Mouse (Mus musculus) brown adipose tissue, adult 24 weeks (tissue): Measurements from ENCODE around the gene Cdk18. TPM values are rescaled to one million over a fixed set of nuclear protein-coding genes. Genes with fewer than 3 reads are reported as not detected.

Experiments
- H3K27ac ChIP-seq: fragments of 200-500 bp; replicated peaks from 2 replicates; pipeline ENCODE4 v1.5.1; 2012; ENCODE audit warnings: low read depth, mild to moderate bottlenecking, low read length
- H3K4me1 ChIP-seq: fragments of 200-500 bp; 2 replicates; pipeline ENCODE4 v1.6.1; 2012; ENCODE audit warnings: low read length, mixed read lengths; ENCODE audit not compliant: control insufficient read depth, insufficient read depth, insufficient read length
- H3K4me3 ChIP-seq: fragments of 200-500 bp; 2 replicates; pipeline ENCODE4 v1.5.1; 2012; ENCODE audit warnings: low read depth, mild to moderate bottlenecking, low read length, moderate library complexity; ENCODE audit not compliant: insufficient read depth
- polyA plus RNA-seq: library from polyadenylated mRNA; stranded (reverse); fragments of >200 nt; gene quantifications from 2 replicates; pipeline ENCODE4 v1.2.4, GENCODE M21; 2012; ENCODE audit not compliant: missing spikeins, insufficient read depth, insufficient read length

Gene Cdk18
- polyA plus RNA-seq, 1 experiment: 1.7 TPM

- no peak overlapping the region for H3K4me3 ChIP-seq
- H3K4me1 ChIP-seq: no peaks in the 10 kb centered on the region
- H3K27ac ChIP-seq: no peak overlapping the region
Measured at GRCm38 (mm10) chr1:132157016-132157781, 17.7 kb upstream of the Cdk18 start.

DNA sequence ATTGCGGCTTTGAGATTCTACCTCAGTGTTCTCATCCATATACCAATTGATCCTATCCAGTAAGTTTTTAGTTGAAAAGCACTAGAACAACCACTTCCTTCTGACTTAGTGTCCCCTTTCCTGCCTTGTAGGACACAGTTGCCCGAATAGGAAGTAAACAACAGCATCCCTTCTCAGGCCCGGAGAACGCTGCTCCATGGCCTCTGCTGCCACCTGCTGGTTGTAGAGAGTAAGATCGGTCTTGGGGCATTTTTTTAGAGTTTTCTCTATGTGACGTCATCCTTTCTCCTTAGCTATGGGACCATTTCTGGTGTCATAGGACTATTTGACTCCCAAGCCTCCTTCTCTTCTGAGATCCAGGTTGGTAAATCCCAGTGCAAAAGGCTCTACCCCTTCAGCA lies 16.3 kb upstream of the Cdk18 start:
- H3K4me3 ChIP-seq: no peak overlapping the region
- no peak overlapping the region for H3K27ac ChIP-seq
- no peaks in the 10 kb centered on the region for H3K4me1 ChIP-seq

GRCm38 (mm10) chr1:132153691-132154090 lies 14.2 kb upstream of the Cdk18 start:
- Histone ChIP-seq H3K4me3 (no peak overlapping the region), H3K4me1 (no peaks in the 10 kb centered on the region), H3K27ac (no peak overlapping the region)

- no peak overlapping the region for H3K4me3 ChIP-seq
- H3K27ac ChIP-seq: no peak overlapping the region
- no peaks in the 10 kb centered on the region for H3K4me1 ChIP-seq
Measured at GRCm38 (mm10) chr1:132153086-132153690, 13.7 kb upstream of the Cdk18 start.

DNA sequence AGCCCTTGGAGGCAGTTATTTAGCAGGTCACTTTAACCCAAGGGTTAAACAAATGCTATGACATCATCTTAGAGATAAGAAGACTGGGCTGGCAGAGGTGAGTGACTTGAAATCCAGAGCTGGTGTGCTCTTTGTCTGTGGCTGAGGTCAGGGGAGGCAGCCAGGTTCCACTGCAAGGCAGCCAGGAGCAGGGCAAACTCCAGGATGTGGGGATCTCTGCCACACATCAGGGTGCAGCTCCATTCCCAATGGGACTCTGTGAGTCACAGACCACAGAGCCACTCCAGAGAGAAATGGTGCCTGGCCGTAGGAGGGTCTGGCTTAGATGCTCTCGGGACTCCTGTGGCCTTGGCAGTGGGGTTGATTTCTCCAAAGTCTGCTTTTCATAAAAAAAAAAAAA lies 12.4 kb upstream of the Cdk18 start:
- Histone ChIP-seq H3K4me1 (no peaks in the 10 kb centered on the region), H3K27ac (no peak overlapping the region), H3K4me3 (no peak overlapping the region)

DNA sequence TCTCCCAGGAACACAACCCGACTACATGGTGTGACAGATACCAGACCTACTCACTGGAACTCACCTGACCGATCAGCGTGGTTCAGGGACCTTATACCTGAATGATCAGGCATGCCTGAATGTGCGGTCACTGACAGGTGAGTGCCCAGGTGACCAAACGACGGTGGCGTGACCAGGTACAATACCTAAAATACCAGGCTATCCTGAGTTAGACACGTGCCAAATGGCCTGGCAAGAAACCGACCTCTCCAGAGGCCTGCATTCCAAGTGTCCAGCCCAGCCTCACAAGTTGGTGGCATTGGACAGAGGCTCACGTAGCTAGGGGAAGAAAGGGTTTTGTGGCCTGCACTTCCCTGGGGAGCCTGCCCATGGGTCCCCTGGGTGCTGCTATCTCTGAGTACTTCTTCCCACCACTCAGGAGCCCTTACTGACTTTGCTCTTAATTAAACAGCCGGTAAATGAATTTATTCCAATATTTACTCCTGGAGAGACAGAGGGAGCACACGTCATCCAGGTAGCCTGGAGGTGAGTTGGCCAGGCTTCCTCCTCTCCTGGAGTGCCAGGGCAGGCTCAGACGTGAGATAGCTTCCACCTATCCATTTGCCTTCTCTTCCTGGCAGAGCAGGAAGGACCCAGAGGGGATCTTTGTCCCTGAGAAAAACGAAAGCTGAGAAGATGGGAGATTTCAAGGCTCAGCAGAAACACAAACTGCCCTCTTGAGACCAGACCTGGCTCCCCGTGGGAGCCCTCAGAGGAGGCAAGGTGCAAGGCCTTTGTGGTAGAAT lies 11.5 kb upstream of the Cdk18 start:
- H3K27ac ChIP-seq: no peak overlapping the region
- peaks cover 1% of the 10 kb centered on the region; the same call in 1 of the 2 replicates for H3K4me1 ChIP-seq
- no peak overlapping the region for H3K4me3 ChIP-seq

DNA sequence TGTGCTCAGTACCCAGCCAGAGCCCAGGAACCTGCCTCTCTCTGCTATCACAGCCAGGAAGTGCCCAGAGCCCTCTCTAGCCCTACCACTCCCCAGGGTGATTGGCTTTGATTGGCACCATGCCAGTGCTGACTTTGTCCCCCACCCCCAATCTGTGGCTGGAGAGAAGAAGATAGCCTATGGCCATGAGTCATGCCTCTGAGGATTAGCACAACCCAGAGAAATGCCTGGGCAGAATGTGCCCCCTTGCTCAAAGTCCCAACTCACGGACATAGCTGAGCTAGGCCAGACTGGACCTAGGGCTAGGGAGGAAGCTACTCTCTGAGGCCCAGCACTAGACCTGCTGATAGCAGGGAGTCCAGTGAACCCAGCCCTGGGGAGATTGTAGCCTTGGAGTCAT lies 10.7 kb upstream of the Cdk18 start:
- H3K27ac ChIP-seq: no peak overlapping the region
- H3K4me1 ChIP-seq: peaks cover 2% of the 10 kb centered on the region; the same call in 1 of the 2 replicates
- H3K4me3 ChIP-seq: no peak overlapping the region

- Histone ChIP-seq H3K4me1 (peaks cover 2% of the 10 kb centered on the region; the same call in 1 of the 2 replicates), H3K4me3 (no peak overlapping the region), H3K27ac (no peak overlapping the region)
Measured at GRCm38 (mm10) chr1:132149410-132149809, 9.9 kb upstream of the Cdk18 start.

- Histone ChIP-seq H3K4me3 (no peak overlapping the region), H3K27ac (no peak overlapping the region), H3K4me1 (peaks cover 5% of the 10 kb centered on the region; the same call in 1 of the 2 replicates)
Measured at GRCm38 (mm10) chr1:132145973-132146685, 6.6 kb upstream of the Cdk18 start.

DNA sequence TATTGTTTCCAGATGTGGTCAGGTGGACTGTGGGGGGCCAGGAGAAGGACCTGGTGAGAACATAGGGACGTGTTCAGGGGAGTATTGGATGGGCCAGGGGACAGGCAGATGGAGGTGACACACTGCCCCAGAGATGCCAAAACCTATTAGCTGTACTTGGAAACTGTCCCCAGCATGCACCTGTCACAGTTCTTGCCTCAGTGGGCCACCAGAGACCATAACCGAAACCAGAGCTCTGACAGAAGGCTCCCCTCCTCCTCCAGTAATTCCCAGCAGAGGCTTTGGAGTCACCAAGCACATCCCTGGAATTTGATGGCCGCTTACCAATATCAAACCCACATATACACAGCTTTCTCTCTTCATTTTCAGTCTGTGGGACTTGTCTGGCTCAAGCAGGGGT lies 5.4 kb upstream of the Cdk18 start:
- peaks cover 5% of the 10 kb centered on the region; the same call in 1 of the 2 replicates for H3K4me1 ChIP-seq
- H3K4me3 ChIP-seq: no peak overlapping the region
- H3K27ac ChIP-seq: no peak overlapping the region

DNA sequence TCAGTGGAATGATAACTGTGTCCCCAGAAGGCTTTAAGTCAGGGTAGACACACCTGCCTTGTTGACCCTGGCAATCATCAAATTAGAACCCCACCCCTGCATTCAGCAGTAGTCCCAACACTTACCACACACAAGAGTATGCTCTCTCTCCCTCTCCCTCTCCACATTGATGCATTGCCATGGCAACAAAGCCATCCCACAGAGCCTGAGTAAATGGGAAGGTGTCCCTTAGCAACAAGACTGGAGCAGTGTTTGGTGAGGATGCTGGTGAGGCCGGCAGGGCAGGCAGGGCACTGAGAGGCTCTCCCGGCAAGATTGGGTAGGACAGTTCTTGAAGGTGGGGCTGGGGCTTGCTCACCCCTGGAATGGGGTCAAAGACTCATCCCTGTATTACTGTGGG lies 4.7 kb upstream of the Cdk18 start:
- Histone ChIP-seq H3K4me1 (peaks cover 5% of the 10 kb centered on the region; the same call in 1 of the 2 replicates), H3K4me3 (no peak overlapping the region), H3K27ac (no peak overlapping the region)

DNA sequence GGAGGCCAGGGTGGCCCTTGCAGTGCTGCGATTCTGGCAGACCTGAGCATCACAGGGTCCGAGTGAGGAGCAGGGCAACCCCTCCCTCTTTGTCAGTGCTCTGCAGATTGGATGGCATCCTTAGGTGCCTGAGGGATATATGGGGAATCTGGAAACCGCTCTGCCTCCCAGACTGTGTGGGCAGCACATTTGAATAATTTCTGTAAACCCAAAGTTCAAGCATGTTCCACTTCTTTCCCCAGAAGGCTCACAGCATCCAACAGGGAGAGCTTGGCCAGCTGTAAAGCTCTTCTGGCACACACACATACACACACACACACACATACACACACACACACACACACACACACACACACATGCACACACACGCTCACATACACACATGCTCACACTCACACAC lies 4.2 kb upstream of the Cdk18 start:
- no peak overlapping the region for H3K27ac ChIP-seq
- peaks cover 5% of the 10 kb centered on the region; the same call in 1 of the 2 replicates for H3K4me1 ChIP-seq
- H3K4me3 ChIP-seq: no peak overlapping the region

DNA sequence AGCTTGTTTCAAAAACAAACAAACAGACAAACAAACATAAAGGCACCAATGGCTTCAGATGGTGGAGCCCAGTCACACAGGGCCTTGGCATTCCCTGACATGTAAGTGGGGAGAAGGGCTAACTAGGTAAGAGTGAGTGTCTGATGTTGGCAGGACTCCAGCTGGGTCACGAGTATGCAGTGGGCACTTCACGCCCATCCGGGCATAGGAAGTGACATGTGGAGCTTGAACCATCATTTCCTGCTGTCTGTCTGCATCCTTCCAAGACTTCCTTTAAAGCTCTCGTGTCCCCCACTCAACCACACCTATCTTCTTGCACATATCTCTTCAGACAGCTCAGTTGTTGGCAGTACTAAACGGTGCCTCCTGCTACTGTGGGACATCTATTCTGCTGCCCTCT lies 3.6 kb upstream of the Cdk18 start:
- H3K27ac ChIP-seq: no peak overlapping the region
- H3K4me1 ChIP-seq: peaks cover 5% of the 10 kb centered on the region; the same call in 1 of the 2 replicates
- H3K4me3 ChIP-seq: no peak overlapping the region

GRCm38 (mm10) chr1:132141753-132142152 lies 2.3 kb upstream of the Cdk18 start:
- no peak overlapping the region for H3K27ac ChIP-seq
- H3K4me1 ChIP-seq: peaks cover 5% of the 10 kb centered on the region; the same call in 1 of the 2 replicates
- H3K4me3 ChIP-seq: no peak overlapping the region

DNA sequence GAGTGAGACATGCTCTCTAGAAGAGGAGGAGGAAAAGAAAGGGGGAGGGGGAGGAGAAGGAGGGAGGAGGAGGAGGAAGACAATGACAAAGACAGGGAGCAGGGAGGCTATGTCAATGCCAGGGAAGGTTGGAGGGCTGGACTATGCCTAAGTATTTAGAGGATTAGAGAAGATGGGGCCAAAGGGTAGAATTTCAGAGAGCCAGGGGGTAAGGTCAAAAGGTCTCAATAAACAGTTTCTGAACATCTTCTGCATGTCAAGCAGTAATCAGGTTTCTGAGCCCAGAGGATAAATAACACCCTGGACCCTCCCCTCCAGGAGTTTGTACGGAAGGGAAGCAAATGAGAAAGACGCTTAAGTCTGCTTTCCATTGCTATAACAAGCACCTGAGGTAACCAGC lies 1.7 kb upstream of the Cdk18 start:
- no peak overlapping the region for H3K27ac ChIP-seq
- no peak overlapping the region for H3K4me3 ChIP-seq
- H3K4me1 ChIP-seq: peaks cover 5% of the 10 kb centered on the region; the same call in 1 of the 2 replicates
